Mouse (Mus musculus) stomach, embryonic 14.5 days (tissue): ENCODE measurements around the gene DXBay18. TPM values are rescaled to one million over a fixed set of nuclear protein-coding genes. Genes with fewer than 3 reads are reported as not detected.
"Not testable (repeated sequence)": the region's sequence is repeated elsewhere in the genome, so short reads cannot be mapped to it uniquely, and the experiment has no call there.

Experiments
- ATAC-seq: fragments of 200-750 bp; cut with Nextera tagmentation; 2 replicates; pipeline ENCODE4 v1.8.0; 2017; ENCODE audit warnings: low read depth, moderate TSS enrichment; ENCODE audit not compliant: insufficient number of reproducible peaks, insufficient read depth, low FRiP score
- H3K27ac ChIP-seq: fragments of 300-500 bp; sonication (generic); 2 replicates; pipeline ENCODE4 v1.5.1; 2014; ENCODE audit warnings: mild to moderate bottlenecking, low read length, moderate library complexity, mixed read lengths
- H3K27me3 ChIP-seq: fragments of 300-500 bp; sonication (generic); 2 replicates; pipeline ENCODE4 v1.6.1; 2014; ENCODE audit warnings: low read length, control low read depth, mixed read lengths; ENCODE audit not compliant: control insufficient read depth, insufficient read depth
- H3K36me3 ChIP-seq: fragments of 300-500 bp; sonication (generic); 2 replicates; pipeline ENCODE4 v1.6.1; 2014; ENCODE audit warnings: mild to moderate bottlenecking, control low read depth, low read length, moderate library complexity, mixed read lengths; ENCODE audit not compliant: control insufficient read depth, insufficient read depth
- H3K4me1 ChIP-seq: fragments of 300-500 bp; sonication (generic); 2 replicates; pipeline ENCODE4 v1.6.1; 2014; ENCODE audit warnings: low read length, control low read depth, mixed read lengths; ENCODE audit not compliant: control insufficient read depth, insufficient read depth
- H3K4me2 ChIP-seq: fragments of 300-500 bp; sonication (generic); replicated peaks from 2 replicates; pipeline ENCODE4 v1.6.1; 2014; ENCODE audit warnings: low read depth, low read length, control low read depth
- H3K4me3 ChIP-seq: fragments of 300-500 bp; sonication (generic); 2 replicates; pipeline ENCODE4 v1.5.1; 2014; ENCODE audit warnings: low read depth, low read length, control low read depth
- H3K9ac ChIP-seq: fragments of 300-500 bp; sonication (generic); replicated peaks from 2 replicates; pipeline ENCODE4 v1.6.1; 2014; ENCODE audit warnings: low read depth, mild to moderate bottlenecking, control low read depth, low read length, moderate library complexity, mixed read lengths
- H3K9me3 ChIP-seq: fragments of 300-500 bp; sonication (generic); 2 replicates; pipeline ENCODE4 v1.6.1; 2016; ENCODE audit warnings: low read depth, low read length, control low read depth; ENCODE audit not compliant: control insufficient read depth
- WGBS: fragments of 180-500 bp; shearing (Covaris S2); extraction: QIAGEN DNeasy Blood & Tissue Kit; methylation state at CpG from one replicate; pipeline ENCODE4 v1.1.7; 2014; 5-methylcytosine and 5-hydroxymethylcytosine counted together
- polyA plus RNA-seq: library from polyadenylated mRNA; unstranded; fragments of >200 nt; fragmentation: Nextera tagmentation; extraction: Ambion mirVana; gene quantifications from 2 replicates; pipeline ENCODE4 v1.2.1, GENCODE M21; 2014

The DXBay18 gene
- polyA plus RNA-seq, result not detected in 2 replicates

- H3K27me3 ChIP-seq, ATAC-seq: not testable (repeated sequence)
- WGBS, result no CpG with 5 or more reads among the region's 7 CpGs
Measured at GRCm38 (mm10) chrX:73149350-73149749, at the start of gene DXBay18. Gene DXBay18, minus strand, starts transcription at chrX:73149450.

GRCm38 (mm10) chrX:73191934-73192333, 42.7 kb upstream of the DXBay18 start, which contains the start of gene Xlr3b:
Gene Xlr3b, plus strand, starts transcription at chrX:73192207.
- not testable (repeated sequence) for H3K9ac ChIP-seq, H3K27ac ChIP-seq, H3K4me2 ChIP-seq, H3K9me3 ChIP-seq, H3K27me3 ChIP-seq, ATAC-seq, H3K36me3 ChIP-seq, H3K4me3 ChIP-seq, H3K4me1 ChIP-seq
- 76% methylated on average over 12 of the region's 12 CpGs for WGBS

More at GRCm38 (mm10) chrX:73149350-73149749, at the start of gene DXBay18:
- H3K27ac ChIP-seq, H3K9ac ChIP-seq, H3K4me2 ChIP-seq, H3K4me3 ChIP-seq, H3K9me3 ChIP-seq, H3K36me3 ChIP-seq, H3K4me1 ChIP-seq: not testable (repeated sequence)

GRCm38 (mm10) chrX:73176889-73177288, 27.6 kb upstream of the DXBay18 start, which contains the start of gene Spin2d:
Gene Spin2d, minus strand, starts transcription at chrX:73176989.
- H3K9me3 ChIP-seq, H3K4me2 ChIP-seq, H3K27ac ChIP-seq, H3K4me1 ChIP-seq, H3K4me3 ChIP-seq, ATAC-seq, H3K36me3 ChIP-seq, H3K9ac ChIP-seq, H3K27me3 ChIP-seq: not testable (repeated sequence)
- 84% methylated on average over 4 of the region's 15 CpGs for WGBS

- H3K27ac ChIP-seq, H3K9me3 ChIP-seq, H3K4me3 ChIP-seq, H3K4me2 ChIP-seq, ATAC-seq, H3K36me3 ChIP-seq, H3K4me1 ChIP-seq, H3K27me3 ChIP-seq, H3K9ac ChIP-seq: not testable (repeated sequence)
- WGBS, result no CpG with 5 or more reads among the region's 20 CpGs
Measured at GRCm38 (mm10) chrX:73148496-73148895, 754 bp downstream of the DXBay18 start, which contains the start of gene Xlr5b. Gene Xlr5b, plus strand, starts transcription at chrX:73148796.

- not testable (repeated sequence) for H3K4me2 ChIP-seq, H3K4me1 ChIP-seq, H3K36me3 ChIP-seq, ATAC-seq, H3K27me3 ChIP-seq, H3K4me3 ChIP-seq, H3K9ac ChIP-seq, H3K27ac ChIP-seq, H3K9me3 ChIP-seq
- no CpG with 5 or more reads among the region's 7 CpGs for WGBS
Measured at GRCm38 (mm10) chrX:73143218-73143618, 6.0 kb downstream of the DXBay18 start.

GRCm38 (mm10) chrX:73122859-73123829, 26.1 kb downstream of the DXBay18 start:
- no CpG with 5 or more reads among the region's 12 CpGs for WGBS
- not testable (repeated sequence) for H3K4me3 ChIP-seq, H3K4me2 ChIP-seq, H3K9me3 ChIP-seq, H3K9ac ChIP-seq, H3K27ac ChIP-seq, H3K36me3 ChIP-seq, H3K27me3 ChIP-seq, H3K4me1 ChIP-seq, ATAC-seq

- not testable (repeated sequence) for H3K27me3 ChIP-seq
Measured at GRCm38 (mm10) chrX:73116747-73117146, 32.5 kb downstream of the DXBay18 start, which contains the start of gene Gm14685. Gene Gm14685, plus strand, starts transcription at chrX:73117047.

GRCm38 (mm10) chrX:73096941-73097508, 52.2 kb downstream of the DXBay18 start, which contains the start of gene Xlr3a:
Gene Xlr3a, minus strand, starts transcription at chrX:73097095.
- 64% methylated on average over 13 of the region's 13 CpGs for WGBS
- H3K9me3 ChIP-seq, H3K4me2 ChIP-seq, H3K4me1 ChIP-seq, H3K4me3 ChIP-seq, H3K36me3 ChIP-seq, H3K27ac ChIP-seq, H3K27me3 ChIP-seq, H3K9ac ChIP-seq, ATAC-seq: not testable (repeated sequence)

More at GRCm38 (mm10) chrX:73116747-73117146, 32.5 kb downstream of the DXBay18 start, which contains the start of gene Gm14685:
- H3K9ac ChIP-seq, H3K4me3 ChIP-seq, H3K27ac ChIP-seq, H3K4me1 ChIP-seq, H3K9me3 ChIP-seq, H3K36me3 ChIP-seq, ATAC-seq, H3K4me2 ChIP-seq: not testable (repeated sequence)
- no CpG with 5 or more reads among the region's 7 CpGs for WGBS
